Mouse (Mus musculus) testis, adult 2 months (tissue): ENCODE data around the gene Phf21a.

Source experiments
- CTCF ChIP-seq: fragments of 200-500 bp; IDR thresholded peaks from 2 replicates; pipeline ENCODE4 v1.5.1; 2012; ENCODE audit warnings: low read depth, mild to moderate bottlenecking, inconsistent platforms, low read length, moderate library complexity; ENCODE audit not compliant: control insufficient read depth, insufficient read depth, insufficient replicate concordance
- POLR2A ChIP-seq: fragments of 200-500 bp; IDR thresholded peaks from 2 replicates; pipeline ENCODE4 v1.6.1; 2012; ENCODE audit warnings: low read depth, mild to moderate bottlenecking, inconsistent platforms, low read length, moderate library complexity; ENCODE audit not compliant: control insufficient read depth

DNA sequence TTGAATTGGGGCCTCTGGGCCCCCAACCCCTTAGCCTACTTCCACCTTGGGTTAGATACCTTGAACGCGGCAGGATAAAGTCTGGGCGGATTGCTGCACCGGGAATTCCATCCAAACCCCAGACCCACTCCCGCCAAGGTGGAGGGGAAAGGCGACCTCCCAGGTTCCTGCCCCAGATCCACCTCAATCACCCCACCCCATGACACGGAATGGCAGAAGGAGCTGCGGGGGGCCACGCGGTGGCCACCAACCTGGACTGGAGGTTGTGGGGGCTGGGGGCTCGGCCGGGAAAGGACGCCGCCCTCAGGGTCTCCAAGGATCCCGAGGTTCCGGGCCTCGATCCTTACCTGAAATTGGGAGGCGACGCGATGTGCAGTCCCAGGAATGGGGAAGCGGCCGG is 307.8 kb downstream of the Phf21a start:
- TF ChIP-seq CTCF (no peak), POLR2A (no peak)
